Mouse (Mus musculus) heart, embryonic 13.5 days (tissue): ENCODE measurements at regions not wholly inside any gene's neighbourhood (a gene's known extent, or its start where the extent isn't known, plus 50 kb on each side); places are given as distances from the start of the nearest gene placed in this dataset.

Experiments
- ATAC-seq: fragments of 200-750 bp; cut with Nextera tagmentation; 2 replicates; pipeline ENCODE4 v1.8.0; 2017; ENCODE audit warnings: moderate TSS enrichment; ENCODE audit not compliant: insufficient number of reproducible peaks, low FRiP score, low TSS enrichment; ENCODE audit errors: extremely low read depth
- H3K27ac ChIP-seq: fragments of 300-500 bp; sonication (generic); replicated peaks from 2 replicates; pipeline ENCODE4 v1.5.1; 2015; ENCODE audit warnings: moderate library complexity, mild to moderate bottlenecking, inconsistent platforms
- H3K27me3 ChIP-seq: fragments of 300-500 bp; sonication (generic); replicated peaks from 2 replicates; pipeline ENCODE4 v1.6.1; 2015; ENCODE audit warnings: mild to moderate bottlenecking, inconsistent platforms
- H3K36me3 ChIP-seq: fragments of 300-500 bp; sonication (generic); 2 replicates; pipeline ENCODE4 v1.6.1; 2015; ENCODE audit warnings: mild to moderate bottlenecking, inconsistent platforms
- H3K4me1 ChIP-seq: fragments of 300-500 bp; sonication (generic); 2 replicates; pipeline ENCODE4 v1.6.1; 2015; ENCODE audit warnings: inconsistent platforms
- H3K4me2 ChIP-seq: fragments of 300-500 bp; sonication (generic); 2 replicates; pipeline ENCODE4 v1.6.1; 2015; ENCODE audit warnings: inconsistent platforms, mild to moderate bottlenecking, moderate library complexity
- H3K4me3 ChIP-seq: fragments of 300-500 bp; sonication (generic); 2 replicates; pipeline ENCODE4 v1.5.1; 2015; ENCODE audit warnings: moderate library complexity, mild to moderate bottlenecking, inconsistent platforms
- H3K9ac ChIP-seq: fragments of 300-500 bp; sonication (generic); 2 replicates; pipeline ENCODE4 v1.6.1; 2015; ENCODE audit warnings: inconsistent platforms, mild to moderate bottlenecking, moderate library complexity
- H3K9me3 ChIP-seq: fragments of 300-500 bp; sonication (generic); 2 replicates; pipeline ENCODE4 v1.6.1; 2016; ENCODE audit warnings: inconsistent platforms
- WGBS: fragments of 180-500 bp; shearing (Covaris S2); methylation state at CpG from one replicate; pipeline ENCODE4 v1.1.7; 2015; ENCODE audit warnings: mixed read lengths; 5-methylcytosine and 5-hydroxymethylcytosine counted together

GRCm38 (mm10) chr11:33061570-33061969 is 85.6 kb downstream of the Fgf18 start:
- peaks cover 8% of the 10 kb centered on the region for H3K27me3 ChIP-seq

DNA sequence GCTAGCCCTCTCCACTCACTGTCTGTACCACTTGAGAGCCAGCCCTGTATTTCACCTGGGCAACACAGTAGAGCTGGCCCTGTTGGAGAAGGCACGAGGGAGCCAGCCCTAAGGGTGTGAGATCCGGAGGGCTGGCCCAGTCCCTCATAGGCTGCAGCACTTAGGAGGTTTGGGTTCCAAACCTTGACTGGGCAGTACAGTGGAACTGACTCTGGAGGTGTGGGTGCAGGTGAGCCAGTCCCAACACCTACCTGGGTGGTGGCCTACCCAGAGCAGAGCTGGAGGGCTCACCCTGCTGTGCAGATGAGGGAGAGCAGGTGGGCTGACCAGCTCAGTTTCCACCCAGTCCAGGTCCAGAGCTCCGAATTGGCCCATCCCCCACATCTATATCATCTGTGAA is 86.8 kb downstream of the Fgf18 start:
- H3K4me2 ChIP-seq = no peak overlapping the region
- no peak for ATAC-seq
- 42% methylated on average over 3 of the region's 3 CpGs for WGBS

More at GRCm38 (mm10) chr11:33061570-33061969, 85.6 kb downstream of the Fgf18 start:
- ATAC-seq = no peak
- H3K9ac ChIP-seq = no peak overlapping the region
- no peaks in the 10 kb centered on the region for H3K4me1 ChIP-seq
- H3K27ac ChIP-seq = no peak overlapping the region
- no peaks in the 10 kb centered on the region for H3K36me3 ChIP-seq
- no peak overlapping the region for H3K4me2 ChIP-seq
- H3K9me3 ChIP-seq = peaks cover 3% of the 10 kb centered on the region; the same call in 1 of the 2 replicates
- H3K4me3 ChIP-seq = no peak overlapping the region
- WGBS = 74% methylated on average over 4 of the region's 4 CpGs

DNA sequence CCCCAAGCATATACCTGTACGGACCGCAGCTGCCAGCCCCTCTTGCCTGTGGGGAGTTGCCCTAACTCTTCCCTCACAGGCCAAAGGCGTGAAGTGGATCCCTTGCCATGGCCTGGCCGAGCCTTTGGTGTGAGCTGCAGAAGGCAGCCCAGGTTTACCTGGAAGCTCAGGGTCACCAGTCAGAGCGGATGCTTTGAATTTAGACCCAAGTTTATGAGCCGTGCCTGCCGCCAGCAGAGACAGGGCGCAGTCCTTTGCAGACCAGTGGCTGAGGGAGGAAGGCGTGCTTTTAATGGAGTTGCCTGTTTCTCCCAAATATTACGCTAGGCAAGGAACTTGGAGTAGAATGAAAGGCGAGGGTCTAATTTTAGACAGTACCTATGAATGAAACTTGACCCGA is 97.0 kb downstream of the Fgf18 start:
- no peaks in the 10 kb centered on the region for H3K4me1 ChIP-seq
- H3K36me3 ChIP-seq = no peaks in the 10 kb centered on the region
- H3K27me3 ChIP-seq = no peaks in the 10 kb centered on the region; the same call in 1 of the 2 replicates
- H3K4me3 ChIP-seq = no peak overlapping the region
- H3K9ac ChIP-seq = no peak overlapping the region
- H3K9me3 ChIP-seq = no peaks in the 10 kb centered on the region
- 69% methylated on average over 12 of the region's 12 CpGs for WGBS
- no peak overlapping the region for H3K4me2 ChIP-seq
- no peak overlapping the region for H3K27ac ChIP-seq
- ATAC-seq = no peak

More for the DNA sequence above, 86.8 kb downstream of the Fgf18 start:
- H3K9ac ChIP-seq = no peak overlapping the region
- H3K4me1 ChIP-seq = no peaks in the 10 kb centered on the region
- peaks cover 3% of the 10 kb centered on the region; the same call in 1 of the 2 replicates for H3K9me3 ChIP-seq
- H3K4me3 ChIP-seq = no peak overlapping the region
- H3K27me3 ChIP-seq = peaks cover 8% of the 10 kb centered on the region
- no peak overlapping the region for H3K27ac ChIP-seq
- no peaks in the 10 kb centered on the region for H3K36me3 ChIP-seq

- no peaks in the 10 kb centered on the region for H3K27me3 ChIP-seq
- no peak for ATAC-seq
- H3K9ac ChIP-seq = no peak overlapping the region
- no peaks in the 10 kb centered on the region for H3K9me3 ChIP-seq
- no peak overlapping the region for H3K27ac ChIP-seq
- 76% methylated on average over 10 of the region's 10 CpGs for WGBS
- H3K4me3 ChIP-seq = no peak overlapping the region
- H3K36me3 ChIP-seq = no peaks in the 10 kb centered on the region
- 0 out of 2 replicates have a peak, but pooled peaks cover 4% of the 10 kb centered on the region for H3K4me1 ChIP-seq
- no peak overlapping the region for H3K4me2 ChIP-seq
Observed at GRCm38 (mm10) chr11:33039854-33040792, 107.1 kb downstream of the Fgf18 start.

- no peaks in the 10 kb centered on the region for H3K36me3 ChIP-seq
- 77% methylated on average over 4 of the region's 4 CpGs for WGBS
- no peaks in the 10 kb centered on the region for H3K9me3 ChIP-seq
- no peak overlapping the region for H3K9ac ChIP-seq
- no peak overlapping the region for H3K27ac ChIP-seq
- 0 out of 2 replicates have a peak, but pooled peaks cover 1% of the 10 kb centered on the region for H3K4me1 ChIP-seq
- no peak for ATAC-seq
- no peak overlapping the region for H3K4me2 ChIP-seq
- no peak overlapping the region for H3K4me3 ChIP-seq
- no peaks in the 10 kb centered on the region for H3K27me3 ChIP-seq
Observed at GRCm38 (mm10) chr11:33036367-33036766, 110.8 kb downstream of the Fgf18 start.

GRCm38 (mm10) chr11:33028920-33029319 is 118.3 kb downstream of the Fgf18 start:
- Histone ChIP-seq H3K27me3 (no peaks in the 10 kb centered on the region), H3K9me3 (peaks cover 3% of the 10 kb centered on the region; the same call in 1 of the 2 replicates), H3K4me2 (no peak overlapping the region), H3K9ac (no peak overlapping the region), H3K4me3 (no peak overlapping the region), H3K36me3 (no peaks in the 10 kb centered on the region), H3K27ac (no peak overlapping the region), H3K4me1 (peaks cover 6% of the 10 kb centered on the region)
- ATAC-seq = no peak

- H3K9me3 ChIP-seq = peaks cover 3% of the 10 kb centered on the region; the same call in 1 of the 2 replicates
- no peak overlapping the region for H3K9ac ChIP-seq
- peaks cover 6% of the 10 kb centered on the region for H3K4me1 ChIP-seq
- H3K4me3 ChIP-seq = no peak overlapping the region
- H3K4me2 ChIP-seq = no peak overlapping the region
- no peak overlapping the region for H3K27ac ChIP-seq
- no peaks in the 10 kb centered on the region for H3K36me3 ChIP-seq
- ATAC-seq = no peak
- WGBS = 81% methylated on average over 6 of the region's 6 CpGs
- no peaks in the 10 kb centered on the region for H3K27me3 ChIP-seq
Observed at GRCm38 (mm10) chr11:33027121-33027520, 120.1 kb downstream of the Fgf18 start.

- Histone ChIP-seq H3K4me3 (no peak overlapping the region), H3K9me3 (no peaks in the 10 kb centered on the region), H3K9ac (no peak overlapping the region), H3K4me2 (no peak overlapping the region), H3K4me1 (no peaks in the 10 kb centered on the region), H3K27me3 (no peaks in the 10 kb centered on the region), H3K27ac (no peak overlapping the region), H3K36me3 (no peaks in the 10 kb centered on the region)
- WGBS = 73% methylated on average over 17 of the region's 17 CpGs
- ATAC-seq = no peak
Observed at GRCm38 (mm10) chr11:33013229-33014185, 133.7 kb downstream of the Fgf18 start.

- no peak for ATAC-seq
- no peak overlapping the region for H3K27ac ChIP-seq
- H3K4me1 ChIP-seq = no peaks in the 10 kb centered on the region
- 71% methylated on average over 14 of the region's 14 CpGs for WGBS
- no peak overlapping the region for H3K4me2 ChIP-seq
- no peak overlapping the region for H3K4me3 ChIP-seq
- no peak overlapping the region for H3K9ac ChIP-seq
- H3K27me3 ChIP-seq = no peaks in the 10 kb centered on the region
- H3K36me3 ChIP-seq = no peaks in the 10 kb centered on the region
- no peaks in the 10 kb centered on the region for H3K9me3 ChIP-seq
Observed at GRCm38 (mm10) chr11:33012384-33013160, 134.6 kb downstream of the Fgf18 start.

- no peak overlapping the region for H3K4me2 ChIP-seq
- no peak overlapping the region for H3K27ac ChIP-seq
- no peaks in the 10 kb centered on the region for H3K36me3 ChIP-seq
- no peaks in the 10 kb centered on the region for H3K9me3 ChIP-seq
- no peak overlapping the region for H3K4me3 ChIP-seq
- H3K27me3 ChIP-seq = no peaks in the 10 kb centered on the region; the same call in 1 of the 2 replicates
- H3K4me1 ChIP-seq = 0 out of 2 replicates have a peak, but pooled peaks cover 6% of the 10 kb centered on the region
- no peak for ATAC-seq
- H3K9ac ChIP-seq = no peak overlapping the region
Observed at GRCm38 (mm10) chr11:33008611-33009010, 138.6 kb downstream of the Fgf18 start.
